Mouse (Mus musculus): ENCODE measurements at regions not wholly inside any gene's neighbourhood (a gene's known extent, or its start where the extent isn't known, plus 50 kb on each side); places are given as distances from the start of the nearest gene placed in this dataset.

DNA sequence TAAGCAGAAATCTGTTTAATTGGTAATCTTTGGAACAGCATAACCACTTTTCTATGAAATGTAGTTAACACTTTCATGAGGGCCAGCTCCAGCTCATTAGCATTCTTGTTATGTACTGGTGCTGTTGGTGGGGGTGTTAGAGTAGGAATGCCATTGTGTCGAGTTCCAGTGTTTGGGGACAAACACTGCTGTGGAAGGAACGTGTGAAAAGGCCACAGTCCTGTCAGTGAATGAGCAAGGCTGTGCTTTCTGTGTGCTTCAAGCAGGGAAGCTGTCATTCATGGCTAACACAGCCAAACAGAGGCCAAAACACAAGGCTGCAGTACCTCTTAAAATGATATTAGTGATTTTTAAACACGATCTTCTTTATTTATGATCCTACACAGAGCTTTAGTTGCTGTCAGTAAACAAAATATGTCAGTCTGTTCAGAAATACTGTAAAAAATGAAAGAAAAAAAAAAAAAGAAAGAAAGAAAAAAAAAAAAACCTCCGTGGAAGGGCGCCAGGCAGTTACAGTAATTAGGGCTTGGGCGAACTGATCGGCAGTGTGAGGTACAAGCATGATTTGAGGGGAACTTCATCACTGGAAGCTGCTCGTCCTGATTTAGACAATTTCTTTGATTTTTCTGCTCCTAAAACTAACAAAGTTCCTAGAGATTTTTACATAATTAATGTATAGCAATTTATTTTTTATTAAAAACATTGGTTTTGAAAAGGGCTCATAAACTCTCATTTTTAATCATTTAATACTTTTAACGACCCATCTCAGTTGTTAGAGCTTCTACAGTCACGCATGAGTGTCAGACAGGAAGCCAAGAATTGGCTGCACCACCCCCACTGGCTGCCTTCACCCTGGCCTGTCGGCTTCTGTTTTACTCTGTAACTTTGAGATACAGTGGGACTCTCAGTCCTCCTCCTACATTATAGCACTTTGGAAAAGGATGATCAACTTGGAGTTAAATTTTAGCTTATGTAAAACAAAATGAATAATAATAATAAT, 80.8 kb upstream of the Dnajc24 start:
- intact Hi-C loops (cut with DNase I): loop anchor here (2.0 to 10.0 kb wide), 4 partner anchors 561 to 829 kb away; no protein-coding TSS in a partner anchor
- DNase-seq: no peak

DNA sequence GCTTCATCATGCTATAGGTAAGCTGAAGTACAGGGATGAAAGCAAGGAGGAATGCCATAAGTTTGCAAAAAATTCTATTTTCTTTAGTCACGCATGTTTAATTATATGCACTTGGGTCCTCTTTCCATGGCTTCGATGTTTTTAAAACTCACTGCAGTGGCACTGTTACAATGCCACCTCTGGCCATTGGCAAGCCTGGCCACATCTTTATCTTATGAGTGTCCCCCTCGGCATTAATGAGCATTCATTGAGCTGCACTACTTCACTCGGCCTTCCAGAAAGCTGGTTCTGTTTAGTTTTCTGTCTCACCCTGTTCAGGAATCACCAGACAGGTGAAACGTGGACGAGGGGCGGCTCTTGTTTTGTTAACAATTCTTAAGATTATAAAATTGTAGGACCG, 79.7 kb upstream of the Dnajc24 start:
- intact Hi-C loops (cut with DNase I): loop anchor here (2.0 to 10.0 kb wide), 4 partner anchors 560 to 828 kb away; no protein-coding TSS in a partner anchor
- DNase-seq: no peak

DNA sequence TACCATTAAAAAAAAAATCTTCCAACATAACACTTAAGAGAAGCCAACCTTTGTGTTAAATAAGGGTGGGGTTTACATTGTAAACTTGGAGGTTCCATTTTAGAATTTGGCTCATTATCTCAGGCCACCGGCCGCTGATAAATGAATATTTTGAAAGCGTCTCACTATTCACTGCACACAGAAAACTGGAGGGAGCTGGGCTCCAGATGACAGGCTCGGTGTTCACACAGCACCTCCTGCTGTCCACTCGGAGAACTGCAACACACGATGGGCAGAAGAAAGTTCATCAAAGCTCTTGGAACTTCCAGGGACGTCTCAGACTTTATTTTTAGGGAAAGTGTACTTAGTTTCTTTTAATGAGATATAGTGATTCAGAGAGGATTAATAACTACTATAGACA, 78.6 kb upstream of the Dnajc24 start:
- intact Hi-C loops (cut with DNase I): loop anchor here (1.0 to 10.0 kb wide), 5 partner anchors 466 to 827 kb away; no protein-coding TSS in a partner anchor
- DNase-seq: peak; percentile 62 to 80

DNA sequence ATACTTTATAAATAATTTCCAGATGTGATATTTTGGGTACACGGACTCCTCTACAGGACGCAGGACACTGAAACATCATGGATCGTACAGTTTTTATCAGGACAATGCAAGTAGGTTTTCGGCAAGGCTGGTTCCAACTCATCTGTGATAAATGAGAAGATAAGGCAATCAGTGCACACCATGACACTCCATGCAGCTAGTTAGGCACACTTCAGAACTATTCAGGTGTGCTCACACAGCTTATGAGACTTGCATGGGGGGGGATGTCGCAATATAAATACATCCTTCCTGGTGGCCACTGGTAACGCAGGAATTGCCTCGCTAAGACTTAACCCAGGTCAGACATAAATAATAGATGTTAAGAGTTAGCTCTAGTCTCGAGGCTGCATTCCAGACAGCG, 77.3 kb upstream of the Dnajc24 start:
- intact Hi-C loops (cut with DNase I): loop anchor here (10.0 kb wide), 2 partner anchors 746 to 826 kb away; no protein-coding TSS in a partner anchor
- DNase-seq: no peak

DNA sequence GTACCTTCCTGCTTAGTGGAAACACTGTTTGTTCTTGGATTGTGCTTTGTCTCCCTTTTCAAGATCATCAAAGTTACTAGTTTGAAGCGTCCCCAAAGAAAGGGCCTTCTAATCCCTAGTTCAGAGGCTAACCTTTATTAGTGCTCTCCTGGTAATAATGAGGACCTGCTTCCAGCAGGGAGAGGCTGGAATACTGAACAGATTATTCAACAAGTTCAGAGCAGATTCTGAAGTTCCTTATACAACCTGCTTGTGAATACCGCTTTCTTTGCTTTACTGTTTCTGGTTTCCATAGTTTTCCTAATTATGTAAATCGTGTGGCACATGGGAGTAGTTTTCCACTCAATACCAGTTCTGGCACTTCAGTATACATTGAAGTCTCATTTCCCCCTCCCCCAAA, 75.2 kb upstream of the Dnajc24 start:
- intact Hi-C loops (cut with DNase I): no loop called here
- no peak for DNase-seq

DNA sequence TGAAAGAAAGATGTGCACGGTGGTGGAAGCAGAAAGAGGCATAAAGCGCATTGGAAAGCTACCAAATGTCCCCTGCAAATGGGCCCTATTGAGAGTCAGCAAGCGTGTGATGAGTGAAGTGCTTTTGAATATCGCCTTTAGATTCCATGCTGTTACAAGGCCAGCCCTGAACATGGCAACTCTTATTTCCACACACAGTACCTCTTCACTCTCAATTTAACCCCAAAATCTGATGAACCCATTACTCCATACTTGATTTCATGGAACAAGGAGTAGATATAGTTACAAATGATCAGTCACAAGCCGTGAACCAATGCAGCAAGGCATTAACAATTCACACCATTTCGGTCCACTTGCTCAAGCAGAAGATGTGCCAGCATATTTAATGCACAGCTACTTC, 71.1 kb upstream of the Dnajc24 start:
- no peak for DNase-seq
- intact Hi-C loops (cut with DNase I): no loop called here

DNA sequence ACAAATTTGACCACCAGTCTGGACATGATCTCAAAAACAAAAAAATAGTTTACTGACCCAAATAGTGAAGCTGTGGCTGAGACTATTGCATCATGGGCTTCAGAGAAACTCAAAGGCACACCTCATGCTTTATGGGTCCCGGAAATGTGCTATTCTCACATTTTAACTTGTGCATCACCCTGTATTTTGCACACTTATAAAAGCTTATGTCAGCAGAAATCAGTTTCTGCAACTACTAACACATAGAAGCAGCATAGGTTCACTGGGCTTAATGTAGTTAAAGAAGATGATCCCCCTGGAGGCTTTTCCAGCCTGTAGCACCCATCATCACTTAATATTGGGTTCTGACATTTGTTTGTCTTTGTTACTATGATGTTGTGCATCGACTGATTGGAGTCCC, 61.0 kb upstream of the Dnajc24 start:
- intact Hi-C loops (cut with DNase I): no loop called here
- no peak for DNase-seq
